Mouse (Mus musculus) hindbrain, embryonic 13.5 days (tissue): Measurements from ENCODE around the gene H1f0. TPM values are rescaled to one million over a fixed set of nuclear protein-coding genes. Genes with fewer than 3 reads are reported as not detected.
A peak's percentile ranks its signal among the peaks of the same experiment; 100 is the strongest.
"Not testable (repeated sequence)": the region's sequence is repeated elsewhere in the genome, so short reads cannot be mapped to it uniquely, and the experiment has no call there.

Experiments used
- ATAC-seq: fragments of 200-750 bp; cut with Nextera tagmentation; 2 replicates; pipeline ENCODE4 v1.8.0; 2017; ENCODE audit warnings: moderate TSS enrichment; ENCODE audit not compliant: low FRiP score
- H3K27ac ChIP-seq: fragments of 300-500 bp; sonication (generic); 2 replicates; pipeline ENCODE4 v1.5.1; 2015; ENCODE audit warnings: inconsistent platforms, mild to moderate bottlenecking, moderate library complexity
- H3K27me3 ChIP-seq: fragments of 300-500 bp; sonication (generic); 2 replicates; pipeline ENCODE4 v1.6.1; 2015; ENCODE audit warnings: mild to moderate bottlenecking, inconsistent platforms
- H3K36me3 ChIP-seq: fragments of 300-500 bp; sonication (generic); 2 replicates; pipeline ENCODE4 v1.6.1; 2015; ENCODE audit warnings: mild to moderate bottlenecking, inconsistent platforms
- H3K4me1 ChIP-seq: fragments of 300-500 bp; sonication (generic); replicated peaks from 2 replicates; pipeline ENCODE4 v1.6.1; 2015; ENCODE audit warnings: inconsistent platforms
- H3K4me2 ChIP-seq: fragments of 300-500 bp; sonication (generic); 2 replicates; pipeline ENCODE4 v1.6.1; 2015; ENCODE audit warnings: inconsistent platforms, mild to moderate bottlenecking, moderate library complexity
- H3K4me3 ChIP-seq: fragments of 300-500 bp; sonication (generic); 2 replicates; pipeline ENCODE4 v1.5.1; 2015; ENCODE audit warnings: mild to moderate bottlenecking, inconsistent platforms
- H3K9ac ChIP-seq: fragments of 300-500 bp; sonication (generic); 2 replicates; pipeline ENCODE4 v1.6.1; 2015; ENCODE audit warnings: mild to moderate bottlenecking, inconsistent platforms
- H3K9me3 ChIP-seq: fragments of 300-500 bp; sonication (generic); 2 replicates; pipeline ENCODE4 v1.6.1; 2016; ENCODE audit warnings: inconsistent platforms
- WGBS: fragments of 180-500 bp; shearing (Covaris S2); methylation state at CpG from one replicate; pipeline ENCODE4 v1.1.7; 2015; 5-methylcytosine and 5-hydroxymethylcytosine counted together
- polyA plus RNA-seq: library from polyadenylated mRNA; unstranded; fragments of >200 nt; fragmentation: Nextera tagmentation; extraction: Ambion mirVana; gene quantifications from 2 replicates; pipeline ENCODE4 v1.2.1, GENCODE M21; 2015

The H1f0 gene
- polyA plus RNA-seq, 1 experiment from 2014 or later, result 266 TPM

- no peaks in the 10 kb centered on the region for H3K9me3 ChIP-seq
- no peak overlapping the region for H3K4me3 ChIP-seq
- H3K4me1 ChIP-seq, result peaks cover 14% of the 10 kb centered on the region
- 93% methylated on average over 5 of the region's 5 CpGs for WGBS
- ATAC-seq, result no peak
- H3K27me3 ChIP-seq, result no peaks in the 10 kb centered on the region
- H3K36me3 ChIP-seq, result peaks cover 51% of the 10 kb centered on the region
- H3K27ac ChIP-seq, result no peak overlapping the region
- no peak overlapping the region for H3K9ac ChIP-seq
- no peak overlapping the region for H3K4me2 ChIP-seq
Observed at GRCm38 (mm10) chr15:79007059-79007458, 21.2 kb upstream of the H1f0 start.

- H3K27ac ChIP-seq, H3K9me3 ChIP-seq, H3K9ac ChIP-seq, H3K27me3 ChIP-seq, H3K4me3 ChIP-seq, H3K4me2 ChIP-seq, ATAC-seq: not testable (repeated sequence)
- Histone ChIP-seq H3K36me3 (peaks cover 45% of the 10 kb centered on the region), H3K4me1 (peaks cover 14% of the 10 kb centered on the region)
- 90% methylated on average over 6 of the region's 6 CpGs for WGBS
Observed at GRCm38 (mm10) chr15:79007836-79008235, 20.4 kb upstream of the H1f0 start.

GRCm38 (mm10) chr15:79009734-79010133, 18.5 kb upstream of the H1f0 start:
- H3K27ac ChIP-seq, result no peak overlapping the region
- no peaks in the 10 kb centered on the region for H3K9me3 ChIP-seq
- peaks cover 26% of the 10 kb centered on the region for H3K36me3 ChIP-seq
- ATAC-seq, result no peak
- no peak overlapping the region for H3K4me3 ChIP-seq
- no peak overlapping the region for H3K4me2 ChIP-seq
- no peak overlapping the region for H3K9ac ChIP-seq
- WGBS, result 57% methylated on average over 5 of the region's 5 CpGs
- no peaks in the 10 kb centered on the region for H3K27me3 ChIP-seq
- H3K4me1 ChIP-seq, result peaks cover 24% of the 10 kb centered on the region

GRCm38 (mm10) chr15:79011550-79011949, 16.7 kb upstream of the H1f0 start:
- no peak overlapping the region for H3K9ac ChIP-seq
- peaks cover 7% of the 10 kb centered on the region for H3K36me3 ChIP-seq
- WGBS, result 35% methylated on average over 10 of the region's 10 CpGs
- H3K27me3 ChIP-seq, result no peaks in the 10 kb centered on the region
- H3K4me1 ChIP-seq, result peaks cover 24% of the 10 kb centered on the region
- H3K4me3 ChIP-seq, result no peak overlapping the region
- ATAC-seq, result no peak
- no peak overlapping the region for H3K4me2 ChIP-seq
- no peaks in the 10 kb centered on the region for H3K9me3 ChIP-seq
- no peak overlapping the region; the same call in 1 of the 2 replicates for H3K27ac ChIP-seq

GRCm38 (mm10) chr15:79013382-79013781, 14.9 kb upstream of the H1f0 start:
- no peaks in the 10 kb centered on the region for H3K36me3 ChIP-seq
- H3K27ac ChIP-seq, result 0 out of 2 replicates have a peak overlapping the region, but pooled peaks have one; percentile 61
- peaks cover 26% of the 10 kb centered on the region for H3K4me1 ChIP-seq
- H3K4me2 ChIP-seq, result no peak overlapping the region
- no peak overlapping the region for H3K4me3 ChIP-seq
- no peak overlapping the region for H3K9ac ChIP-seq
- ATAC-seq, result peak; percentile 36; the same call in 1 of the 2 replicates
- H3K27me3 ChIP-seq, result no peaks in the 10 kb centered on the region
- no peaks in the 10 kb centered on the region for H3K9me3 ChIP-seq
- 49% methylated on average over 7 of the region's 7 CpGs for WGBS

GRCm38 (mm10) chr15:79018191-79018590, 10.1 kb upstream of the H1f0 start:
- H3K9me3 ChIP-seq, result no peaks in the 10 kb centered on the region
- H3K27me3 ChIP-seq, result no peaks in the 10 kb centered on the region; the same call in 1 of the 2 replicates
- H3K4me3 ChIP-seq, result no peak overlapping the region
- no peaks in the 10 kb centered on the region for H3K36me3 ChIP-seq
- peaks cover 12% of the 10 kb centered on the region for H3K4me1 ChIP-seq
- ATAC-seq, result no peak
- no peak overlapping the region for H3K4me2 ChIP-seq
- H3K27ac ChIP-seq, result no peak overlapping the region
- H3K9ac ChIP-seq, result no peak overlapping the region
- WGBS, result 35% methylated on average over 4 of the region's 4 CpGs

- H3K4me1 ChIP-seq, result peaks cover 5% of the 10 kb centered on the region
- H3K4me2 ChIP-seq, result no peak overlapping the region
- no peak overlapping the region for H3K27ac ChIP-seq
- no peaks in the 10 kb centered on the region for H3K9me3 ChIP-seq
- ATAC-seq, result no peak
- no peak overlapping the region for H3K9ac ChIP-seq
- H3K36me3 ChIP-seq, result no peaks in the 10 kb centered on the region
- no peaks in the 10 kb centered on the region; the same call in 1 of the 2 replicates for H3K27me3 ChIP-seq
- WGBS, result 60% methylated on average over 3 of the region's 3 CpGs
- no peak overlapping the region for H3K4me3 ChIP-seq
Observed at GRCm38 (mm10) chr15:79018886-79019285, 9.4 kb upstream of the H1f0 start.

- Histone ChIP-seq H3K36me3 (no peaks in the 10 kb centered on the region), H3K4me1 (peaks cover 31% of the 10 kb centered on the region), H3K4me2 (no peak overlapping the region), H3K27ac (no peak overlapping the region), H3K27me3 (peaks cover 15% of the 10 kb centered on the region; the same call in 1 of the 2 replicates), H3K4me3 (no peak overlapping the region), H3K9ac (no peak overlapping the region), H3K9me3 (no peaks in the 10 kb centered on the region)
- no peak for ATAC-seq
- WGBS, result 65% methylated on average over 10 of the region's 10 CpGs
Observed at GRCm38 (mm10) chr15:79022671-79023230, 5.5 kb upstream of the H1f0 start.

- H3K36me3 ChIP-seq, result no peaks in the 10 kb centered on the region
- H3K27ac ChIP-seq, result no peak overlapping the region
- no peaks in the 10 kb centered on the region for H3K9me3 ChIP-seq
- H3K4me1 ChIP-seq, result peaks cover 31% of the 10 kb centered on the region
- H3K4me2 ChIP-seq, result no peak overlapping the region
- H3K9ac ChIP-seq, result no peak overlapping the region
- 80% methylated on average over 1 of the region's 1 CpGs for WGBS
- H3K27me3 ChIP-seq, result peaks cover 15% of the 10 kb centered on the region; the same call in 1 of the 2 replicates
- H3K4me3 ChIP-seq, result no peak overlapping the region
- ATAC-seq, result no peak
Observed at GRCm38 (mm10) chr15:79023366-79023765, 4.9 kb upstream of the H1f0 start.

GRCm38 (mm10) chr15:79025687-79026308, 2.5 kb upstream of the H1f0 start:
- Histone ChIP-seq H3K4me2 (peak overlapping the region; percentile 44), H3K4me3 (0 out of 2 replicates have a peak overlapping the region, but pooled peaks have one; percentile 4), H3K27me3 (peaks cover 15% of the 10 kb centered on the region; the same call in 1 of the 2 replicates), H3K27ac (no peak overlapping the region), H3K4me1 (peaks cover 45% of the 10 kb centered on the region), H3K36me3 (no peaks in the 10 kb centered on the region), H3K9ac (peak overlapping the region; percentile 58), H3K9me3 (no peaks in the 10 kb centered on the region)
- 15% methylated on average over 16 of the region's 18 CpGs for WGBS
- ATAC-seq, result no peak

GRCm38 (mm10) chr15:79026511-79027290, 1.5 kb upstream of the H1f0 start:
- no peak for ATAC-seq
- 37% methylated on average over 14 of the region's 14 CpGs for WGBS
- Histone ChIP-seq H3K4me2 (peak overlapping the region; percentile 99), H3K27me3 (peaks cover 15% of the 10 kb centered on the region; the same call in 1 of the 2 replicates), H3K36me3 (no peaks in the 10 kb centered on the region), H3K9me3 (no peaks in the 10 kb centered on the region), H3K4me3 (peak overlapping the region; percentile 68), H3K9ac (peak overlapping the region; percentile 99), H3K4me1 (peaks cover 54% of the 10 kb centered on the region), H3K27ac (peak overlapping the region; percentile 98; the same call in 1 of the 2 replicates)
